Mouse (Mus musculus) brain, embryonic 14.5 days (tissue): Measurements from ENCODE around the gene Adgrf5. TPM values are rescaled to one million over a fixed set of nuclear protein-coding genes. Genes with fewer than 3 reads are reported as not detected.

Experiments used
- DNase-seq: peaks from one replicate; pipeline ENCODE4 v3.0.0-alpha.2; 2011; ENCODE audit warnings: low read depth
- CTCF ChIP-seq: fragments of 200-500 bp; IDR thresholded peaks from 2 replicates; pipeline ENCODE4 v1.5.1; 2012; ENCODE audit warnings: inconsistent platforms, mild to moderate bottlenecking, moderate library complexity, borderline replicate concordance; ENCODE audit not compliant: insufficient read depth, insufficient read length; ENCODE audit errors: extremely low read depth
- POLR2A ChIP-seq: fragments of 200-500 bp; IDR thresholded peaks from 2 replicates; pipeline ENCODE4 v1.6.1; 2012; ENCODE audit warnings: mild to moderate bottlenecking, inconsistent platforms, borderline replicate concordance; ENCODE audit not compliant: poor library complexity, insufficient read depth, insufficient read length, severe bottlenecking; ENCODE audit errors: extremely low read depth
- polyA plus RNA-seq: library from polyadenylated mRNA; depleted of rRNA; stranded (reverse); fragments of >200 nt; gene quantifications from 2 replicates; pipeline ENCODE4 v1.2.3, GENCODE M21; 2012

The Adgrf5 gene
- polyA plus RNA-seq, 1 experiment: 12.5 TPM

- no peak for DNase-seq
- TF ChIP-seq CTCF (no peak), POLR2A (no peak)
These were observed 63.7 kb downstream of the Adgrf5 start for GRCm38 (mm10) chr17:43423953-43424352.

- DNase-seq: no peak
- TF ChIP-seq CTCF: no peak
- no peak for TF ChIP-seq POLR2A
These were observed 71.4 kb downstream of the Adgrf5 start for GRCm38 (mm10) chr17:43431692-43432091.

GRCm38 (mm10) chr17:43434485-43434884, 74.2 kb downstream of the Adgrf5 start:
- peak; percentile 37 for DNase-seq
- TF ChIP-seq CTCF: no peak
- TF ChIP-seq POLR2A: no peak

GRCm38 (mm10) chr17:43451216-43451615, 91.0 kb downstream of the Adgrf5 start:
- no peak for DNase-seq
- TF ChIP-seq CTCF (no peak), POLR2A (no peak)

GRCm38 (mm10) chr17:43458598-43458997, 98.3 kb downstream of the Adgrf5 start:
- TF ChIP-seq POLR2A (no peak), CTCF (peak; percentile 66; the same call in 1 of the 2 replicates)
- DNase-seq: peak; percentile 85

GRCm38 (mm10) chr17:43459737-43460230, 99.5 kb downstream of the Adgrf5 start:
- peak; percentile 21 for DNase-seq
- TF ChIP-seq POLR2A (no peak), CTCF (no peak)

GRCm38 (mm10) chr17:43460245-43461181, 100.3 kb downstream of the Adgrf5 start:
- DNase-seq: peak; percentile 94
- TF ChIP-seq CTCF (peak; percentile 95), POLR2A (no peak)

GRCm38 (mm10) chr17:43470039-43470438, 109.8 kb downstream of the Adgrf5 start:
- peak; percentile 28 for DNase-seq
- no peak for TF ChIP-seq CTCF
- TF ChIP-seq POLR2A: no peak

- no peak for DNase-seq
- TF ChIP-seq POLR2A (no peak), CTCF (no peak)
These were observed 112.3 kb downstream of the Adgrf5 start for GRCm38 (mm10) chr17:43472558-43472957.

- no peak for DNase-seq
- no peak for TF ChIP-seq POLR2A
- no peak for TF ChIP-seq CTCF
These were observed 114.5 kb downstream of the Adgrf5 start for GRCm38 (mm10) chr17:43474775-43475174.

- TF ChIP-seq CTCF (no peak), POLR2A (no peak)
- no peak for DNase-seq
These were observed 117.4 kb downstream of the Adgrf5 start for GRCm38 (mm10) chr17:43477621-43478020.

GRCm38 (mm10) chr17:43485982-43486381, 125.7 kb downstream of the Adgrf5 start:
- TF ChIP-seq POLR2A (no peak), CTCF (no peak)
- DNase-seq: no peak
